Mouse (Mus musculus): Measurements from ENCODE around the gene Wnk1.

GRCm38 (mm10) chr6:120023746-120024145 lies 14.7 kb downstream of the Wnk1 start:
- TF ChIP-seq CTCF (IDR thresholded peaks at IDR 0.05 in 2 of 3, conservative IDR thresholded peaks at IDR 0.05 in 1 of 3; ENCODE audit: control insufficient read depth in 1 of 3, insufficient read depth in 1 of 3, low read depth in 2 of 3, low read length in 3 of 3, poor library complexity in 1 of 3, severe bottlenecking in 1 of 3) (no peak), GATA1 (IDR thresholded peaks at IDR 0.05; ENCODE audit: low read depth, low read length) (no peak), ETS1 (IDR thresholded peaks at IDR 0.05; ENCODE audit: low read depth, low read length) (no peak; the same call in 1 of the 2 replicates), RAD21 (IDR thresholded peaks at IDR 0.05; ENCODE audit: low read depth, low read length) (no peak), UBTF (IDR thresholded peaks at IDR 0.05; ENCODE audit: borderline replicate concordance, insufficient read depth, low read depth, low read length) (no peak), TBP (IDR thresholded peaks at IDR 0.05; ENCODE audit: low read depth, low read length) (no peak), ZC3H11A (IDR thresholded peaks at IDR 0.05; ENCODE audit: low read depth, low read length) (no peak), USF1 (IDR thresholded peaks at IDR 0.05; ENCODE audit: low read depth, low read length) (no peak), MAX (IDR thresholded peaks at IDR 0.05; ENCODE audit: low read length) (no peak), TCF12 (IDR thresholded peaks at IDR 0.05; ENCODE audit: low read depth, low read length) (no peak), ZKSCAN1 (IDR thresholded peaks at IDR 0.05; ENCODE audit: low read depth, low read length) (no peak), GABPA (IDR thresholded peaks at IDR 0.05; ENCODE audit: low read depth, low read length) (no peak), POLR2A (IDR thresholded peaks at IDR 0.05; ENCODE audit: control insufficient read depth in 1 of 2, insufficient read depth in 1 of 2, low read depth in 1 of 2, low read length in 2 of 2, poor library complexity in 1 of 2) (no peak), E2F4 (IDR thresholded peaks at IDR 0.05; ENCODE audit: borderline replicate concordance, low read depth, low read length) (no peak)
